Mouse (Mus musculus) layer of hippocampus, adult 8-10 months (tissue): ENCODE data around the gene Tesk1. TPM values are rescaled to one million over a fixed set of nuclear protein-coding genes. Genes with fewer than 3 reads are reported as not detected.

Experiments
- DNase-seq, 2 experiments: peaks; one replicate each; pipeline ENCODE4 v3.0.0; 2022; ENCODE audit warnings: low spot score in 2 of 2
- total RNA-seq, 4 experiments: library from RNA; stranded (reverse); gene quantifications; 2 replicates each; pipeline ENCODE4 v1.2.4; 2022

The Tesk1 gene
- total RNA-seq, 4 experiments from 2014 or later = 76.6 to 82.7 (median 81.8) TPM

- DNase-seq = no peak
Observed at GRCm38 (mm10) chr4:43418973-43419656, 22.6 kb upstream of the Tesk1 start.

GRCm38 (mm10) chr4:43419801-43420281 is 21.9 kb upstream of the Tesk1 start:
- no peak for DNase-seq

DNA sequence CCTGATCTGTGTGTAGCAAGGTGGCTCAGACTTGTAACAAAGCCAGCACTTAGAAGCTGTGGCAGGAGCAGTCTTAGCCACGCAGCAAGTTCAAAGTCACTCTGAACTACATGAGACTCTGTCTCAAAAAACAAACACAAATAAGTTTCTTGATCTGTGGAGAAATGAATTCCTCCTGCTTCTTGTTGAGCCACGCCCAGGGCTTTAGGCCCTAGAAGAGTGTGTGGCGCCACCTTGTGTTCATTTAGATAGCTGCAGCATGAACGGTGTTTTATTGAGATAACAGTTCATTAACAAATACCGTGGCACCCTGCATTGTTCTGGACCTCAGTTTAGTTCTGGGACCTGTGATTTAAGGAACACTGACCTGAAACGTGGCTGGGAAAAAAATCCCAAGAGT is 21.4 kb upstream of the Tesk1 start:
- DNase-seq = peak; percentile 63 to 85

DNA sequence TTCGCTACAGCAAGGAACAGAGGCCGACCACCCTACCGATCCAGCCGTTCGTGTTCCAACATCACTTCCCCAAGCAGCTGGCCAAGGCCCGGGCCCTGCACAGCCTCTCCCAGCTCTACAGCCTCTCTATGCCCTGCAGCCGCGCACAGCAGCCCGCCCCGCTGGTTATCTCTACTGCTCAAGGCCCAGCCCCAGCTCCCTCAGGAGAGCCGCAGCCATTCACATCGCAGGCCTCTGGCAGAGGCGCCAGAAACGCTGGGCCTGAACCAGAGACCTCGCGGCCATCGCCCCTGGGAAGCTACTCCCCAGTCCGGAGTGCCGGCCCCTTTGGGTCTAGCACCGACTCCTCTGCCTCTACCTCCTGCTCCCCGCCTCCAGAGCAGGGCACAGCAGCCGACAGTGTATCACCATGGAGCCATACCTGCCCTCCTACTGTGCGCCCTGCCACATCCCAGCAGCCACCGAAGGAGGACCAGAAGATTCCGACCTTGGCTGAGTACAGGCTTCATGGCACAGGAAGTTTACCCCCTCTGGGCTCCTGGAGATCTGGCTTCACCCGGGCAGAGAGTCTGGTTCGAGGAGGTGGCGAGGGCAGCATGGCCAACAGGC is 20.0 kb upstream of the Tesk1 start:
- DNase-seq = no peak

DNA sequence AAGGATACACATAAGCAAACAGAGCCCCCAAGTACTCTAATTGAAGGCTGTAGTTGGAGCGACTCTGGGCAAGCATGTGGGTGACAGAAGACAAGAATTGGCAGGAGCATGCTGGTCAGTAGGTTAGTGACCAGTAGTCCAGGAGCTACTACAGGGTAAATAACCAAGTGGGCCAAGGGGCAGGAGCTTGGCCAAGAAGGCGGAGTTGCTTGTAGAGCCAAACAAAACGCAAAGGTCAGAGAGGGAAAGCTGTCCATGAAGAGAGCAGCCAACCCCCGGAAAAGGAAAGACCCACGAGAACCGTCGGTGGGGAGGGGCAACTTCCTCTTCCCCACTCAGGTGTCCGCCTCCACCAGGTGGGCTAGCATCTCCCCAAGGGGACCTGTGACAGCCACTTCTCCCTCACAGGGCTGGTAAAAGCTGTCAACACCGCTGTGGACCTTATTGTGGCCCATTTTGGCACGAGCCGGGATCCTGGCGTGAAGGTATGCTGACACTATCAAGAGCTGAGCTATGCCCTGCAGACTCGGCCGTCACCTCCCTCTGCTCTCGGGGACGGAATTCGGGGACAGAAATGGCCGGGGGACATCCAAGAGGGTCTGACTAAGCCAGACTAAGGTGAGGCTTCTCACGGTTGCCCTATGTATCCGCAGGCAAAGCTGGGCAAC is 18.3 kb upstream of the Tesk1 start:
- DNase-seq = no peak

GRCm38 (mm10) chr4:43424072-43424471 is 17.7 kb upstream of the Tesk1 start:
- no peak for DNase-seq

GRCm38 (mm10) chr4:43425197-43425596 is 16.5 kb upstream of the Tesk1 start:
- DNase-seq = no peak

DNA sequence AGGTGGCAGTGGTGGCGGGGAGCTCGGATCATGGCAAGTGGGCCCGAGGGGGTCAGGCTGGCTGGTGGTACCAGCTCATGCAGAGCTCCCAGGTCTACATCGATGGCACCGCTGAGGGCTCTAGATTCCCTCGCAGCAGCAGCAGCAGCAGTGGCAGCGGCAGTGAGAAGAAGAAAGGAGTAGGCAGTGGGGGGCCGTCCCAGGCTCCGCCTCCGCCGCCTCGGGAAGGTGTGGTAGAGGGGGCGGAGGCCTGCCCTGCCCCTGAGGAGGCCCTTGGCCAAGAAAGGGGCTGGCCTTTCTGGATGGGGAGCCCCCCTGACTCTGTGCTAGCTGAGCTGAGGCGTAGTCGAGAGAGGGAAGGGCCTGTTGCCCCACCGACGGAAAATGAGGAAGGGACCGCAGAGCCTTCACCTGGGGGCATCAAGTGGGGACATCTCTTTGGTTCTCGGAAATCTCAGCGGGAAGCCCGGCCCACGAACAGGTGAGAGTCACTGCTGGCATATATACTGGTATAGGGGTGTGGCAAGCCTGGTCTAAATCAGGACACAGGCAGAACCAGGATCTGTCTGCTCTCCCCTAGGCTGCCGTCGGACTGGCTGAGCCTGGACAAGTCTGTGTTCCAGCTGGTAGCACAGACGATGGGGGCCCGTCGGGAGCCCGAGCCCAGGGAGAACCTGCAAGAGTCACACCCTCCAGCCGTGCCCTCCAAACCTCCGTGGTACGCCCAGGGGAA is 15.9 kb upstream of the Tesk1 start:
- no peak for DNase-seq

DNA sequence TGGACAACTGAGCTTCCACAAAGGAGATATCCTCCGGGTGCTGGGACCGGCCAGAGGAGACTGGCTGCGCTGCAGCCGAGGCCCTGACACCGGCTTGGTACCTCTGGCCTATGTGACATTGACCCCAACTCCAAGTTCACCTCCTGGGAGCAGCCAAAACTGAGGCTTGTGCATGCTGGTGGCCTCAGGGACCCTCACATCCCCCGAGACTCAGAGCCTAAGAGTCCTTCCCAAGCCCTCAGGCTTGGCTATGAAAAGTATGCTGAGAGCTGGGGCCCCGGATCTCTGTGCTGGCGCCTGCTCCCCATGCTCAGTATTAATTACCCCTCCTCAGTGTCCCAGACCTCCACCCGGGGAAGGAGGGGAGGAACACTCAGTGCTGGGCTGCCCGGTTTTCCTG is 15.3 kb upstream of the Tesk1 start:
- DNase-seq = no peak

- no peak for DNase-seq
Observed at GRCm38 (mm10) chr4:43427501-43428179, 14.1 kb upstream of the Tesk1 start.

GRCm38 (mm10) chr4:43428180-43428861 is 13.4 kb upstream of the Tesk1 start:
- no peak for DNase-seq

- no peak for DNase-seq
Observed at GRCm38 (mm10) chr4:43428946-43429345, 12.8 kb upstream of the Tesk1 start, which contains the start of gene Fam166b. Gene Fam166b (minus strand): TSS chr4:43429134.

DNA sequence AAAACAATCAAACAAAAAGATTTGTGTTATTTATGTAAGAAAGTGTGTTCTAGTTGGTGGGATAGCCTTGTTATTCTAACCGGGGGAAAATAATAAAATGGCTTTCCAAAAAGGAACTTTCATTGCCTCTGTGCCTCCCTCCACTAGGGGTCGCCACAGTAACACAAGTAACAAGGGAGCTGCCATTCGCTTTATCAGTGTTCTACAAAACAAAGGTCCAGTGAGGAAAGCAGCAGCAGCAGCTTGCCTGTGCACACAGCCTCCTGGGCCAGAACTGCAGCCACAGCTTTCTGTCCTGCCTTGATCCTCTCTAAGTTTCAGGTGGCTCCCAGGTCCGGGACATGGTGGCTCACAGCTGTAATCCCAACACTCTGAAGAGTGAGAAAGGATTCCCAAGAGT is 10.0 kb upstream of the Tesk1 start:
- peak; percentile 68 to 82 for DNase-seq

- DNase-seq = no peak
Observed at GRCm38 (mm10) chr4:43432832-43433231, 8.9 kb upstream of the Tesk1 start.

DNA sequence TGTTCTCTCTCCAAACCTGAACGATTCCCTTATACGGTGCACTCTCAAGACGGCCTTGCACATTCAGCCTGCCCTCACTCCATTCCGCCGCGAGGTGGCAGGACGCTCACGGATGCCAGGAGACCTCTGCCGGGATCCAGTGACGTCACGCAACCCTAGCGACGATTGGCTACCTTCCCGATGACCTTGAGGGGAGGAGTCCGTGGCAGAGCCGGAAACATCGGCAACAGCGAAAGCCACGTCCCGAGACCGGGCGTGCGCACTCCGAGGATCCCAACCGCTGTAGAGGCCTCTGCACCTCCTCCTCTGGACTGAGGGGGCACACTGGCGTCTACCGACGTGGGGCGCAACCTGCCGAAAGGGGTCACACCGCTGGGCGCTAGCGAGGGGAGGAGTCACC is 305 bp downstream of the Tesk1 start:
- peak; percentile 98 to 100 for DNase-seq

DNA sequence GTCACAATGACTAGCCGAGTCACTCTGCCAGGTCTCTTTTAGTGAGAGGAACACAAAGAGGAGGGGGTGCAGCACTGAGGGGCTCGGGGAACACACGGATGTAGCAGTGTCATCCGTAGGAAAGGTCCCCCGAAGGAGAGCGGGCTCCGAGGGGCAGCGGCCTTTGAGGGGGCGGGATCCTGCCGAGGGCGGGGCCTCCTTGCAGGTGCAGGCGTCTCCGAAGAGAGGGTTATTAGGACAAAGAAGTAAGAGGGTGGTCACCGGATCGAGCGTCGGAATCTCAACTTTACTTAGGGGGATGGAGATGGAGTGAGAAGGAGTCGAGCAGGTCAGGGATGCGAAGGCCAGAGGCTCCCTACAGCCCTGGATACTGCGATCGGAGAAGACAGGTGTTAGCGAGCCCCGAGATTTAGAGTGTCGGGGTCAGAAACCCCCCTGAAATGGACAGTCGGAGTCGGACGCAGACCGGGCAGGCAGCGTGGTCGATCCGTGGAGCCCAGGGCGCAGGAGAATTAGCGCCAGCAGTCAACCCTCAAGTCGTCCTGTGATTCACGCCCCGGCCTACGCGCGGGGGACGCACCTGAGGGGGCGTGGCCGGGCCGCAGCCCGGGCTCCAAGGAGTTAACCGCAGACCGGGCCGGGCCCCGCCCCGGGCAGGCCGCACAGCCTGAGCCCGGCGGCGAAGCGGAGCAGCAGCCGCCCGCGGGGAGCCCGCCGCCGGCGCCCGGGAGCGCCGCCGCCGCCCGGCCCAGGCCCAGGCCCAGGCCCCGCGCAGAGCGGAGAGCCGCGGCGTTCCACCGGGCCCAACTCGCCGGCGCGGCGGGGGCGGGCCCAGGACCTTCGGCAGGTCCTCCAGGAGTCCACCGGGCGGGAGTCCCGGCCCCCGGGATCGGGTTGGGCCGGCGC is 970 bp downstream of the Tesk1 start:
- peak in 1 of 2 experiments; percentile 57 for DNase-seq

GRCm38 (mm10) chr4:43443511-43443910 is 1.8 kb downstream of the Tesk1 start:
- DNase-seq = no peak

- no peak for DNase-seq
Observed at GRCm38 (mm10) chr4:43447251-43447650, 5.5 kb downstream of the Tesk1 start.

- DNase-seq = no peak
Observed at GRCm38 (mm10) chr4:43448554-43448953, 6.8 kb downstream of the Tesk1 start.

DNA sequence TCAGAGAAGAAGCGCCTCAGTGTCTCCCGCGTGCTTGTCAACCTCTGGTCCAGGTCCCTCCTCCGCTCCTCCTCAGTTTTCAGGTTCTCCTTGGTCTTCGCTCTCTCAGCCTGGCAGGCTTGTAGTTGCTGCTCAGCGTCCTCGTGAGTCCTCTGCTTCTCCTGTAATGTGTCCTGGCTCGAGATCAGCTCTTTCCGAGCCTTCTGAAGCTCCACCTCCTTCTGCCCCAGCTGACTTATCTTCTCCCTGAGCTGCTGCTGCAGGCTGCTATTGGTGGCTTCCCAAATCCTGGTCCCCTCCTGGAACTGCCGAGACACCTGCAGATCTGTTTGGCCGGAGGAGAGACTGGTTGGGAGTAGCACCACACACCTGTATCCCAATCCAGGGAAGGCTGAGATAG is 10.6 kb downstream of the Tesk1 start:
- DNase-seq = no peak
